Mouse (Mus musculus) macrophage (primary cell): ENCODE data around the gene Prkd3. TPM values are rescaled to one million over a fixed set of nuclear protein-coding genes. Genes with fewer than 3 reads are reported as not detected.

Experiments
- H3K27ac ChIP-seq: fragments of 350-480 bp; formaldehyde crosslinking; 2 replicates; pipeline ENCODE4 v1.9.0; 2021
- H3K36me3 ChIP-seq: fragments of 350-480 bp; formaldehyde crosslinking; 2 replicates; pipeline ENCODE4 v1.9.0; 2021; ENCODE audit errors: inconsistent target
- H3K4me3 ChIP-seq: fragments of 350-480 bp; formaldehyde crosslinking; 2 replicates; pipeline ENCODE4 v1.9.0; 2021; ENCODE audit errors: inconsistent target
- H3K79me2 ChIP-seq: fragments of 350-480 bp; formaldehyde crosslinking; 2 replicates; pipeline ENCODE4 v1.9.0; 2021; ENCODE audit errors: inconsistent target
- WGBS: methylation state at CpG from one replicate; pipeline ENCODE4 v1.1.7; 2026; ENCODE audit warnings: inconsistent platforms; ENCODE audit not compliant: missing documents; 5-methylcytosine and 5-hydroxymethylcytosine counted together
- polyA plus RNA-seq: library from polyadenylated mRNA; stranded (reverse); fragments of 250-400 nt; gene quantifications from 3 replicates; pipeline ENCODE4 v1.2.4, GENCODE M21; 2018; ENCODE audit warnings: inconsistent platforms

Prkd3 gene
- polyA plus RNA-seq, 1 experiment from 2014 or later, result 12.4 TPM

- Histone ChIP-seq H3K4me3 (no peak overlapping the region), H3K79me2 (peaks cover 92% of the 10 kb centered on the region), H3K27ac (no peak overlapping the region), H3K36me3 (no peaks in the 10 kb centered on the region)
- WGBS, result 34% methylated on average over 7 of the region's 9 CpGs
Measured at GRCm38 (mm10) chr17:78992303-78993027, 28.2 kb downstream of the Prkd3 start.

GRCm38 (mm10) chr17:78991549-78991948 lies 29.1 kb downstream of the Prkd3 start:
- 100% methylated on average over 2 of the region's 2 CpGs for WGBS
- no peak overlapping the region for H3K4me3 ChIP-seq
- H3K36me3 ChIP-seq, result no peaks in the 10 kb centered on the region
- H3K79me2 ChIP-seq, result peaks cover 86% of the 10 kb centered on the region
- no peak overlapping the region for H3K27ac ChIP-seq

- 84% methylated on average over 8 of the region's 8 CpGs for WGBS
Measured at GRCm38 (mm10) chr17:78989015-78989414, 31.6 kb downstream of the Prkd3 start.

GRCm38 (mm10) chr17:78983736-78984135 lies 36.9 kb downstream of the Prkd3 start:
- Histone ChIP-seq H3K79me2 (peaks cover 22% of the 10 kb centered on the region), H3K36me3 (peaks cover 26% of the 10 kb centered on the region; the same call in 1 of the 2 replicates), H3K27ac (no peak overlapping the region), H3K4me3 (no peak overlapping the region)
- WGBS, result 90% methylated on average over 3 of the region's 3 CpGs

More at GRCm38 (mm10) chr17:78989015-78989414, 31.6 kb downstream of the Prkd3 start:
- no peak overlapping the region for H3K27ac ChIP-seq
- peaks cover 72% of the 10 kb centered on the region for H3K79me2 ChIP-seq
- H3K36me3 ChIP-seq, result peaks cover 7% of the 10 kb centered on the region; the same call in 1 of the 2 replicates
- no peak overlapping the region for H3K4me3 ChIP-seq

GRCm38 (mm10) chr17:78983166-78983565 lies 37.5 kb downstream of the Prkd3 start:
- Histone ChIP-seq H3K36me3 (peaks cover 26% of the 10 kb centered on the region; the same call in 1 of the 2 replicates), H3K79me2 (peaks cover 16% of the 10 kb centered on the region)
- 97% methylated on average over 6 of the region's 8 CpGs for WGBS

GRCm38 (mm10) chr17:78968500-78968899 lies 52.1 kb downstream of the Prkd3 start:
- WGBS, result 93% methylated on average over 3 of the region's 3 CpGs
- Histone ChIP-seq H3K4me3 (no peak overlapping the region), H3K79me2 (no peaks in the 10 kb centered on the region), H3K27ac (no peak overlapping the region), H3K36me3 (peaks cover 11% of the 10 kb centered on the region; the same call in 1 of the 2 replicates)

More at GRCm38 (mm10) chr17:78983166-78983565, 37.5 kb downstream of the Prkd3 start:
- H3K27ac ChIP-seq, result no peak overlapping the region
- no peak overlapping the region for H3K4me3 ChIP-seq

- no peaks in the 10 kb centered on the region for H3K79me2 ChIP-seq
Measured at GRCm38 (mm10) chr17:78966092-78966883, 54.3 kb downstream of the Prkd3 start.

GRCm38 (mm10) chr17:78964387-78964786 lies 56.2 kb downstream of the Prkd3 start:
- Histone ChIP-seq H3K36me3 (peaks cover 29% of the 10 kb centered on the region; the same call in 1 of the 2 replicates), H3K79me2 (no peaks in the 10 kb centered on the region), H3K4me3 (no peak overlapping the region), H3K27ac (no peak overlapping the region)
- 100% methylated on average over 1 of the region's 1 CpGs for WGBS

More at GRCm38 (mm10) chr17:78966092-78966883, 54.3 kb downstream of the Prkd3 start:
- Histone ChIP-seq H3K27ac (no peak overlapping the region), H3K4me3 (no peak overlapping the region), H3K36me3 (peaks cover 15% of the 10 kb centered on the region; the same call in 1 of the 2 replicates)
- 49% methylated on average over 11 of the region's 11 CpGs for WGBS

- 86% methylated on average over 6 of the region's 6 CpGs for WGBS
- H3K36me3 ChIP-seq, result peaks cover 54% of the 10 kb centered on the region
- H3K79me2 ChIP-seq, result no peaks in the 10 kb centered on the region
- no peak overlapping the region for H3K4me3 ChIP-seq
- no peak overlapping the region for H3K27ac ChIP-seq
Measured at GRCm38 (mm10) chr17:78959473-78959872, 61.1 kb downstream of the Prkd3 start.

GRCm38 (mm10) chr17:78953240-78953639 lies 67.4 kb downstream of the Prkd3 start:
- 94% methylated on average over 8 of the region's 8 CpGs for WGBS
- Histone ChIP-seq H3K27ac (no peak overlapping the region), H3K79me2 (no peaks in the 10 kb centered on the region), H3K36me3 (peaks cover 44% of the 10 kb centered on the region), H3K4me3 (no peak overlapping the region)

- peaks cover 40% of the 10 kb centered on the region for H3K36me3 ChIP-seq
- WGBS, result 85% methylated on average over 5 of the region's 5 CpGs
- H3K79me2 ChIP-seq, result no peaks in the 10 kb centered on the region
- H3K27ac ChIP-seq, result no peak overlapping the region
- no peak overlapping the region for H3K4me3 ChIP-seq
Measured at GRCm38 (mm10) chr17:78952070-78952469, 68.5 kb downstream of the Prkd3 start.

GRCm38 (mm10) chr17:78951225-78951624 lies 69.4 kb downstream of the Prkd3 start:
- WGBS, result 91% methylated on average over 5 of the region's 5 CpGs
- Histone ChIP-seq H3K79me2 (no peaks in the 10 kb centered on the region), H3K27ac (no peak overlapping the region), H3K4me3 (no peak overlapping the region), H3K36me3 (peaks cover 32% of the 10 kb centered on the region; the same call in 1 of the 2 replicates)

- H3K79me2 ChIP-seq, result no peaks in the 10 kb centered on the region
- H3K36me3 ChIP-seq, result no peaks in the 10 kb centered on the region; the same call in 1 of the 2 replicates
- WGBS, result 92% methylated on average over 11 of the region's 11 CpGs
- H3K27ac ChIP-seq, result no peak overlapping the region
- H3K4me3 ChIP-seq, result no peak overlapping the region
Measured at GRCm38 (mm10) chr17:78942579-78942978, 78.0 kb downstream of the Prkd3 start.

- Histone ChIP-seq H3K36me3 (peaks cover 15% of the 10 kb centered on the region; the same call in 1 of the 2 replicates), H3K79me2 (peaks cover 29% of the 10 kb centered on the region), H3K4me3 (no peak overlapping the region), H3K27ac (no peak overlapping the region)
- 9% methylated on average over 3 of the region's 4 CpGs for WGBS
Measured at GRCm38 (mm10) chr17:78938927-78939326, 81.7 kb downstream of the Prkd3 start.
